Mouse (Mus musculus): ENCODE measurements around the gene Cd244a. TPM values are rescaled to one million over a fixed set of nuclear protein-coding genes. Genes with fewer than 3 reads are reported as not detected.

Cd244a gene
- polyA plus RNA-seq, 1 experiment from 2014 or later, result not detected

DNA sequence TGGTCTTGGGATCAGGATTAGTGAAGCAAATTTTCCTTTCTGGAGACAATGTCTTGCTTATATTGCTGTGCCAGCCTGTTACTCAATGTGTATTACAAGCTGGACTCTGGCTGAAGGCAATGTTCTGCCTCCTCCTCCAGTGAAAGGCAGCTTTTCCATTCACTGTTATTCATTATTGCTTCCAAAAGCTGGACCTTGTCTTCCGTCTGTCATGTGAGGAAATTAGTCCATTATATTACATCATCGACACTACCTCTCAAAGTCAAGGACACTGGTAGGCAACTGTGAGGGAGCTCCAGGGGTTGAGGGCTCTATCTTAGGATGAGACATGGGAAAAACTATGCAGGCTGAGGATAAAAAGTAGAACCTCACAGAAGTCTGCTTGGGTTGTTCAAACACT lies 2.6 kb upstream of the Cd244a start:
- Histone ChIP-seq H3K27me3 (ENCODE audit: insufficient read depth, poor library complexity, severe bottlenecking) (no peaks in the 10 kb centered on the region), H3K4me1 (replicated peaks) (peaks cover 7% of the 10 kb centered on the region; the same call in 1 of the 2 replicates), H3K36me3 (no peaks in the 10 kb centered on the region), H3K9me3 (no peaks in the 10 kb centered on the region), H3K27ac (no peak overlapping the region), H3K4me3 (no peak overlapping the region)
- 89% methylated on average over 2 of the region's 2 CpGs for WGBS
- DNase-seq (ENCODE audit: low spot score), result no peak

DNA sequence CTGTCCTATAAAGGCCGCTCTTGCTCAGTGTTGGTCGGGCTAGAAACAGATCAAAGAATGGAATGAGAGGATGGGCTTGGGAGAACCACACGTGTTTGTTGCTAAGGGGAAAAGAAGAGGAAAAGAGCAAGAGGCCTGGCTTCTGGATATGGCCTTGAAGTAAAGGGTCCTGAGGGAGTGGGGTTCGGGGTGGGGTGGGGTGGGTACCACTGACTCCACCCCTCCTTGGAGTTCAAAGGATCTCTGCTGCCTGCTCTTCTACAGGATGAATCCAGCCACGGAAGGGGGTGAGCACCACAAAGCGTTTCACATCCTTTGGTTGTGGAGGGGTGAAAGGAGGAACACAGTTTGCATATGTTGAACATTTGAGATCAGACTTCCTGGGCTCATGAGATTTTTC lies 586 bp upstream of the Cd244a start:
- H3K36me3 ChIP-seq, result no peaks in the 10 kb centered on the region
- H3K27ac ChIP-seq, result no peak overlapping the region
- peaks cover 11% of the 10 kb centered on the region; the same call in 1 of the 2 replicates for H3K4me1 ChIP-seq (replicated peaks)
- no peak overlapping the region for H3K4me3 ChIP-seq
- no peak for DNase-seq (ENCODE audit: low spot score)
- 75% methylated on average over 6 of the region's 6 CpGs for WGBS
- H3K9me3 ChIP-seq, result no peaks in the 10 kb centered on the region
- H3K27me3 ChIP-seq (ENCODE audit: insufficient read depth, poor library complexity, severe bottlenecking), result no peaks in the 10 kb centered on the region

DNA sequence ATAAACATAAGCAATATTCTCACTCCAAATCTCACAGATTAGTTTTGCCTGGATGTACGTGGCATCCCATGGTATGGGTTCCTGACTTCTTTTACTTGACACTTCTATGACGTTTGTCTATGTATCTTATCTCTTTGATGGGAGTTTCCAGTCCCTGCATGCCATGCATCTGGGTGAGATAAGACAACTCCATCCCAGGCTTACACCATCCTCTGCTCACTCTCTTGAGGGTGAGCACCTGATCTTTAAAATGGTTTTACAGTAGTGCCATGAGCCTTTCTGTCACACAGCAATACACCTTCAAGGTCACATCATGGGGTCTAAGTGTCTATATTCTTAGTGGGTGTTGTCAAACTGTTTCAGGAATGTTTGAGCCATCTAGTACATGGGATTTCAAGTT lies 1.3 kb downstream of the Cd244a start:
- WGBS, result 72% methylated on average over 2 of the region's 2 CpGs
- no peaks in the 10 kb centered on the region for H3K27me3 ChIP-seq (ENCODE audit: insufficient read depth, poor library complexity, severe bottlenecking)
- H3K36me3 ChIP-seq, result no peaks in the 10 kb centered on the region
- H3K4me1 ChIP-seq (replicated peaks), result 0 out of 2 replicates have a peak, but pooled peaks cover 8% of the 10 kb centered on the region
- no peak overlapping the region for H3K4me3 ChIP-seq
- no peak overlapping the region for H3K27ac ChIP-seq
- no peak for DNase-seq (ENCODE audit: low spot score)
- no peaks in the 10 kb centered on the region for H3K9me3 ChIP-seq

- WGBS, result 95% methylated on average over 1 of the region's 1 CpGs
- Histone ChIP-seq H3K27me3 (ENCODE audit: insufficient read depth, poor library complexity, severe bottlenecking) (no peaks in the 10 kb centered on the region), H3K27ac (no peak overlapping the region), H3K4me3 (no peak overlapping the region), H3K4me1 (replicated peaks) (0 out of 2 replicates have a peak, but pooled peaks cover 8% of the 10 kb centered on the region), H3K9me3 (no peaks in the 10 kb centered on the region), H3K36me3 (no peaks in the 10 kb centered on the region)
- DNase-seq (ENCODE audit: low spot score), result no peak
These were observed 2.2 kb downstream of the Cd244a start for GRCm38 (mm10) chr1:171561200-171561599.

GRCm38 (mm10) chr1:171561639-171562225 lies 2.7 kb downstream of the Cd244a start:
- Histone ChIP-seq H3K27ac (no peak overlapping the region), H3K36me3 (no peaks in the 10 kb centered on the region), H3K4me1 (replicated peaks) (0 out of 2 replicates have a peak, but pooled peaks cover 8% of the 10 kb centered on the region), H3K27me3 (ENCODE audit: insufficient read depth, poor library complexity, severe bottlenecking) (no peaks in the 10 kb centered on the region), H3K4me3 (no peak overlapping the region), H3K9me3 (no peaks in the 10 kb centered on the region)
- WGBS, result 68% methylated on average over 11 of the region's 11 CpGs
- no peak for DNase-seq (ENCODE audit: low spot score)

DNA sequence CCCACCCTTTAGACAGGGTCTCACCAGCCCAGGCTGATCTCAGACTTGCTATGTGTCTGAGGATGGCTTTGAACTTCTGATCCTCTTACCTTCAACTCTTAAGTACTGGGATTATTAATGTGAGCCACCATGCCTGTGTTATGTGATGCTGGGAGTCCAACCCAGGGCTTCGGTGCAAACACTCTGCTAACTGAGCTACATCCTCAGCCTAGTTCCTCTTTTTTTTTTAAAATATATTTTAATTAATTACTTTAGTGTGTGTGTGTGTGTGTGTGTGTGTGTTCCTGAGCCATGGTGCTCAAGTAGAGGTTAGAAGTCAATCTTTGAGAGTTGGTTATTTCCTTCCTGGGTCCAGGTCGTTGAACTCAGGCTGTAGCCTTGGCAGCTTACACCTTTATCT lies 4.0 kb downstream of the Cd244a start:
- Histone ChIP-seq H3K9me3 (no peaks in the 10 kb centered on the region), H3K27ac (no peak overlapping the region), H3K4me1 (replicated peaks) (0 out of 2 replicates have a peak, but pooled peaks cover 8% of the 10 kb centered on the region), H3K27me3 (ENCODE audit: insufficient read depth, poor library complexity, severe bottlenecking) (no peaks in the 10 kb centered on the region), H3K36me3 (no peaks in the 10 kb centered on the region), H3K4me3 (no peak overlapping the region)
- no peak for DNase-seq (ENCODE audit: low spot score)
- WGBS, result 86% methylated on average over 2 of the region's 2 CpGs

- H3K9me3 ChIP-seq, result no peaks in the 10 kb centered on the region
- DNase-seq (ENCODE audit: low spot score), result peak; percentile 35
- 0 out of 2 replicates have a peak, but pooled peaks cover 8% of the 10 kb centered on the region for H3K4me1 ChIP-seq (replicated peaks)
- no peak overlapping the region for H3K27ac ChIP-seq
- H3K27me3 ChIP-seq (ENCODE audit: insufficient read depth, poor library complexity, severe bottlenecking), result no peaks in the 10 kb centered on the region
- WGBS, result 55% methylated on average over 3 of the region's 3 CpGs
- no peak overlapping the region for H3K4me3 ChIP-seq
- H3K36me3 ChIP-seq, result no peaks in the 10 kb centered on the region
These were observed 5.3 kb downstream of the Cd244a start for GRCm38 (mm10) chr1:171564247-171564646.

GRCm38 (mm10) chr1:171565888-171566287 lies 6.9 kb downstream of the Cd244a start:
- 83% methylated on average over 4 of the region's 4 CpGs for WGBS
- H3K27me3 ChIP-seq (ENCODE audit: insufficient read depth, poor library complexity, severe bottlenecking), result no peaks in the 10 kb centered on the region

GRCm38 (mm10) chr1:171566777-171567176 lies 7.8 kb downstream of the Cd244a start:
- H3K9me3 ChIP-seq, result no peaks in the 10 kb centered on the region
- H3K4me1 ChIP-seq (replicated peaks), result 0 out of 2 replicates have a peak, but pooled peaks cover 1% of the 10 kb centered on the region
- H3K36me3 ChIP-seq, result no peaks in the 10 kb centered on the region
- no peak overlapping the region for H3K27ac ChIP-seq
- no peaks in the 10 kb centered on the region for H3K27me3 ChIP-seq (ENCODE audit: insufficient read depth, poor library complexity, severe bottlenecking)
- WGBS, result 27% methylated on average over 8 of the region's 8 CpGs
- H3K4me3 ChIP-seq, result no peak overlapping the region
- peak; percentile 42 for DNase-seq (ENCODE audit: low spot score)

More at GRCm38 (mm10) chr1:171565888-171566287, 6.9 kb downstream of the Cd244a start:
- no peak for DNase-seq (ENCODE audit: low spot score)
- Histone ChIP-seq H3K36me3 (no peaks in the 10 kb centered on the region), H3K4me1 (replicated peaks) (0 out of 2 replicates have a peak, but pooled peaks cover 8% of the 10 kb centered on the region), H3K27ac (no peak overlapping the region), H3K4me3 (no peak overlapping the region), H3K9me3 (no peaks in the 10 kb centered on the region)

- no peak for DNase-seq (ENCODE audit: low spot score)
- Histone ChIP-seq H3K27me3 (ENCODE audit: insufficient read depth, poor library complexity, severe bottlenecking) (no peaks in the 10 kb centered on the region), H3K27ac (no peak overlapping the region), H3K36me3 (no peaks in the 10 kb centered on the region), H3K9me3 (no peaks in the 10 kb centered on the region), H3K4me3 (no peak overlapping the region), H3K4me1 (replicated peaks) (no peaks in the 10 kb centered on the region)
- 62% methylated on average over 2 of the region's 2 CpGs for WGBS
These were observed 9.4 kb downstream of the Cd244a start for GRCm38 (mm10) chr1:171568436-171568835.

DNA sequence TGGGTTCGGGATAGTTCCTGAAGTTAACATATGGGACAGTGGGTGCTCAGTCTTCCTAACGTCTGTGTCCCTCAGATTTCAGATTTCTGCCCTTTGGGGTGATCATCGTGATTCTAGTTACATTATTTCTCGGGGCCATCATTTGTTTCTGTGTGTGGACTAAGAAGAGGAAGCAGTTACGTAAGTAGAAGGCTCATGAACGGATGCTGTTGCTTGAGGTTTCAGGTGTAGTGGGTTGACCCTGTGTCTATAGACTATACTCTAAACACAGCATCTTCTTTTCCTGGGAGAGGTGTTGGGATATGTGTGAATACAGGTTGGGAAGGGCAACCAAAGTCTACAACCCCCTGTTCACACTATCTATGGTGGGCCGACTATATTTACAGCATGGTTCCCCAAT lies 18.2 kb downstream of the Cd244a start:
- WGBS, result 86% methylated on average over 7 of the region's 7 CpGs
- Histone ChIP-seq H3K36me3 (no peaks in the 10 kb centered on the region), H3K9me3 (no peaks in the 10 kb centered on the region), H3K4me1 (replicated peaks) (no peaks in the 10 kb centered on the region), H3K4me3 (no peak overlapping the region), H3K27me3 (ENCODE audit: insufficient read depth, poor library complexity, severe bottlenecking) (no peaks in the 10 kb centered on the region), H3K27ac (no peak overlapping the region)
- no peak for DNase-seq (ENCODE audit: low spot score)

GRCm38 (mm10) chr1:171584584-171584983 lies 25.6 kb downstream of the Cd244a start:
- no peaks in the 10 kb centered on the region for H3K36me3 ChIP-seq
- DNase-seq (ENCODE audit: low spot score), result no peak
- 87% methylated on average over 2 of the region's 2 CpGs for WGBS

GRCm38 (mm10) chr1:171604686-171605085 lies 45.7 kb downstream of the Cd244a start:
- DNase-seq (ENCODE audit: low spot score), result no peak
- Histone ChIP-seq H3K36me3 (no peaks in the 10 kb centered on the region), H3K4me3 (no peak overlapping the region), H3K27ac (no peak overlapping the region), H3K9me3 (no peaks in the 10 kb centered on the region), H3K4me1 (replicated peaks) (no peaks in the 10 kb centered on the region), H3K27me3 (ENCODE audit: insufficient read depth, poor library complexity, severe bottlenecking) (no peaks in the 10 kb centered on the region)
- WGBS, result 85% methylated on average over 3 of the region's 3 CpGs

More at GRCm38 (mm10) chr1:171584584-171584983, 25.6 kb downstream of the Cd244a start:
- Histone ChIP-seq H3K9me3 (no peaks in the 10 kb centered on the region), H3K4me3 (no peak overlapping the region), H3K27me3 (ENCODE audit: insufficient read depth, poor library complexity, severe bottlenecking) (no peaks in the 10 kb centered on the region), H3K27ac (no peak overlapping the region), H3K4me1 (replicated peaks) (no peaks in the 10 kb centered on the region)

Measured in hindbrain, embryonic 10.5 days (tissue).